Mouse (Mus musculus): Measurements from ENCODE around the gene Gm5485. TPM values are rescaled to one million over a fixed set of nuclear protein-coding genes. Genes with fewer than 3 reads are reported as not detected.

Gene Gm5485
- not detected in 2 replicates for polyA plus RNA-seq (2015; fragmentation: Nextera tagmentation; extraction: Ambion mirVana)

- no peak for DNase-seq (ENCODE audit: low spot score)
Measured at GRCm38 (mm10) chr16:48412246-48412645, at the start of gene Gm5485. Gene Gm5485 (minus strand): TSS chr16:48412416.

GRCm38 (mm10) chr16:48453264-48453663 is 41.0 kb upstream of the Gm5485 start:
- no peak for DNase-seq (ENCODE audit: low spot score)

DNA sequence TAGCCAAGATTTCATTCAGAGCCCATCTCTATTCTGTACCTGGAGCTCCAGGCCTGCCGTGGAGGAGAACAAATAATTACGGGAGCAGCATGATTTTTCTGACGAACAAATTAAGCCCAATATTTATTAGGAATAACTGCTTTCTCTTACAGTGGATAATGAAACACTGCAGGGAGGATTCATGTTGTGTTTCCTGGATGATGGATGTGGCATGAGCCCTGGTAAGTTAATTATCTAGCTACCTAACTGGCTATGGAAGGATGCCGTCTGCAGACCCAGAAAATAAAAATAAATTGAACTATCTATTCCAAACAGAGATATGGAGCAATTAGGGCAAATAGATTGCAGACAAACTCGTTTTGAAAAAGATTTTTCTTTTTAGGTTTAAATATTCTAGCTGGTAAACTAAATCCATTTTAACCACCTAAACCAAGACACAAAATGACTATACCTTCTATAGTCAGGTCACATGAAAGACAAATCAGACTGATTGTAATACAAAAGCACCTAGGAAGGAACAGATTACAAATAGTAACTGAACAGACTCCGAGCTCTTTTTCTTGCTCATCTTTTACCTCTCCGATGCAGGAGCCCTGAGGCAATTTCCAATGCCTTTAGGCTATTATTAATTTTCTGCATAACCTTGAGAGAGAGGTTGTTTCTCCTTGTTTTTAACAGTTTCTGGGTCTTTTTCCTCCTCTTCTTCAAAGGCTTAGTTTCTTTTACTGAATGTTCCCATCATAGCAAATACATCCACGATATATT is 34.1 kb upstream of the Gm5485 start:
- DNase-seq (ENCODE audit: low spot score): no peak

DNA sequence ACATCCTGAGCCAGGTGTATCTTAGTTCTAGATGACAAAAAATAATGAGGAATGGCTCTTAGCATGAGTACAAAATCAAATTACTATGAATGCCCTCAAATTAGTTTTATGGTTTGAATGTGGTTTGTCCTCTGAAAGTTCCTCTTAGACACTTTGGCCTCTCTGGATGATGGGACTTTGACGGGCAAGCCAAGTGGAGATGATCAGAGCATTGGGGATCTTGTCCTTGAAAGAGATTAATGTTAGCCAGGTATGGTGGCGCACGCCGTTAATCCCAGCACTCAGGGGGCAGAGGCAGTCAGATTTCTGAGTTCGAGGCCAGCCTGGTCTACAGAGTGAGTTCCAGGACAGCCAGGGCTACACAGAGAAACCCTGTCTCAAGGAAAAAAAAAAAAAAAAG is 32.4 kb upstream of the Gm5485 start:
- DNase-seq (ENCODE audit: low spot score): no peak

GRCm38 (mm10) chr16:48437476-48437875 is 25.3 kb upstream of the Gm5485 start:
- no peak for DNase-seq (ENCODE audit: low spot score)

- no peak for DNase-seq (ENCODE audit: low spot score)
Measured at GRCm38 (mm10) chr16:48435454-48435853, 23.2 kb upstream of the Gm5485 start.

DNA sequence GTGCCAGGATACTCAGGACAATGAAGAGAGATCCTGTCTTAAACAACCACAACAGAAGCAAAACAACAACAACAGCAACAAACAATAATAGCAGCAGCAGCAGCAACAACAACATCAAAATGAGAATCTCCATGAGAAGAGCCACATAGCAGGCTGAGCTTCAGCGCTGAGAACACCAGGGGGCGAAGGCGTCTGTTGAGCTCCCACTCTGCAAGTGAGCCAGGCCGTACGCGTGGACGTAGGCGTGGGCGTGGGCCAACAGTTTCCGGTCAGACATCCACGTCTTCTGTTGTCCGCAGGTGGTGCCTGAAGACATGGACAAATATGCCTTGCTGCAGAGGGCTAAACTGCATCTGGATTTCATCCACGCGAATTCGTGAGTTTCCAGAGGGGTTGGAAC is 18.8 kb upstream of the Gm5485 start, which contains the start of gene Morc1:
Gene Morc1 (plus strand): TSS at position 211 of the 400 bp plus-strand sequence.
- no peak for DNase-seq (ENCODE audit: low spot score)

DNA sequence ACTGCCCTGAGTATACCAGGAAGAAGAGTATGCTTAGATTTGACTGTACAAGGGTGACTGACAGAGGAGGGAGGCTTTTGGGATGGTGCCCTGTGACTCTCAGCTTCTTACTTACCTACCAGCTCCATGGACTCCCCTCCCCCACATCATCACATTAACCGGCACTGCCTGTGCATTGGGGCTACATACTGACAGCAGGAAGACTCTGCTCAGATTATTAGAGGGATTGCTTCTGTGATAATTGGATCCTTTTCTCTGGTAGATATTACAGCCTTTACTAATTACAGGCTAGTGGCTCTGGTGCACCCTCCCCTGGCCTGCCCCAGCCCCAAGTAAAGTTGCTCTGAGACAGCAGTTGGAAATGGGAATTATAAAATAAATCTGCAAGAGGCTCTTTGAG is 17.2 kb upstream of the Gm5485 start:
- DNase-seq (ENCODE audit: low spot score): no peak

DNA sequence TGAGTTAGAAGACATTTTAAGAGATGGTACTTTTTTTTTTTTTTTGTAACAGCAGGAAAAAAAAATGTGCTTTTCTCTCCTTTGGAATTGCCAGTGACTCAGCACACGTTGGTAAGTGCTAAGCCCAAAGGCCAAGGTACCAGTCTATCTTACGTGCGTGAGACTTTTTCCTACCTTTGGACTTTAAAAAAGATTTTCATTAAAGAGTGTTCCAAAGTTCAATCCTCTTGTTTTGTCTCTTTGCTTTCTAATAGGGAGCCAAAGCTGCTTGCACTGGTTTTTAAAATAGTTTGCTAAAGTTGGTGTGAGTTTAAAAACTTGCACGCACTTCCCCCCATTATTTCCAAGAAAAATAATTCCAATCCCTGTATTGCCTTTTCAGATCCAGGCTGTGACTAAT is 11.9 kb upstream of the Gm5485 start:
- no peak for DNase-seq (ENCODE audit: low spot score)

DNA sequence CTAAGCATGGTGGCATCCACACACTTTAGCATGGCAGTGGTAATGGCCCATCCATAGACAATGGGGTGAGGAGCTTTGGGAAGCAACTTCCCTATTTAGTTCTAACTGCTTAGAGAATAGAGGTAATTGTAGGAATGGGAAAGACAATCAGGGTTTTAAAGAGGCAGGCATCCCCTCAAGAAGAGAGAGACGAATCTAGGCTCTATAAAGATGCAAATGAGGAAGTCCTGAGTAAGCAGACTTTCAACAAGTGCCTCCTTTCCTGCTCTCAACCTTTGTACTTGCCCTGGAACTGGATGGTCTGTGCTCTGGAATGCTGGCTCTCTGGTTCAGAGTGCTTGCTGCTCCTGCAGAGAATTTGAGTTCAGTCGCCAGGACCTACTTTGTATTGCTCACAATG is 10.3 kb upstream of the Gm5485 start:
- DNase-seq (ENCODE audit: low spot score): no peak

DNA sequence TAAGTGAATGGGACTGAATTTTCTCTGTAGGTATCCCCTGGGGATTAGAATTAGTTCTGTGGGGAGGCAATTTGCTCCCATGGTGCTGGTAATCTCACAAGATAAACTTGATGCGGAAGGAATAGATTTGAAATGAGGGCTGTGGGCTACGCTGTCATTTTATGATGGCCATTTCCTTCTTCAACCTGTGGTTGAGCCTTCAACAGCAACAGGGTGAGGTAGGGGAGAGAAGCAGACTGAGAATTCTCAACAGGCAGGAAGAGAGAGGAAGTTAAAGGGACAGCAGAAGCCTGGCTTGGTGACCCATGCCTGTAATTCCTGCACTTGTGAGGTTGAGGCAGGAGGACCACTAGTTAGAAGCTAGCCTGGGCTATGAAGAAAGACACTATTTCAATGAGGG is 6.8 kb upstream of the Gm5485 start:
- DNase-seq (ENCODE audit: low spot score): no peak

DNA sequence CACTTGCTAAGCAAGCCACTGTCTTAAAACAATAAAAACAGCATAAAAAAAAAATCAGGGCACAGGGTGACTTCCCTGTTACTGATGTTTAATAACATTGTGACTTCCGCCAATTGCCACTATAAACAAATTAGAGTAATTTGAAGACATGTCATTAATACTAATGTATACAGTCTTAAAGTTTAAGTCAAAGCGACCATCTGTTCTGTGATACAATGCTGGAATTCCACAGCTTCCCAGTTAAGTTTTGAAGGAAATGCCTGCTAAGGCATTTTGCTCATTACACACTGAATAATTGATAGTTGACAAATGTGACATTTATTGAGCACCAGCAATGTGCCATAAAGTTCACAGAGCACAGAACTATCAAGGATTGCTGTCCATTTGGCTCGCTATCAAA is 6.3 kb upstream of the Gm5485 start:
- DNase-seq (ENCODE audit: low spot score): no peak

- no peak for DNase-seq (ENCODE audit: low spot score)
Measured at GRCm38 (mm10) chr16:48410125-48410524, 2.1 kb downstream of the Gm5485 start.

- DNase-seq (ENCODE audit: low spot score): no peak
Measured at GRCm38 (mm10) chr16:48409580-48409979, 2.6 kb downstream of the Gm5485 start.

- DNase-seq (ENCODE audit: low spot score): no peak
Measured at GRCm38 (mm10) chr16:48405674-48406403, 6.4 kb downstream of the Gm5485 start.

GRCm38 (mm10) chr16:48404009-48404408 is 8.2 kb downstream of the Gm5485 start:
- DNase-seq (ENCODE audit: low spot score): no peak

DNA sequence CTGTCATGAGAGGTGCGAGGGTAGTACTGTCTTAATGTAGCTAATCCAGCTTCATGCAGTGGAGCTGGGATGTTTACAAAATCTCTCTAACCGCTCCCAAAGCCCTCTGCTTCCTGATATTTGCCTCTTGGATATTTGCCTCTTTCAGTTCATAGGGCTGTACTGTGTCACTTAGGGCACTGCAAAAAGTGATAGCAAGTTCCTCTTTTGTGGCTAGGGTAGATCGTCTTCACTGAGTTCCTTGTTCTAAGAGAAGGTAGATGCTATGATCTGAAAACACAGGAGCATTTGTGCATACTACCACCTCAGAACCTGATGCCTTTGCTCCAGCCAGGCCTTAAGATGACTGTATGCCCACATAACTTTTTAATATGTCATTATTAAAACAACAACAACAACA is 8.8 kb downstream of the Gm5485 start:
- no peak for DNase-seq (ENCODE audit: low spot score)

DNA sequence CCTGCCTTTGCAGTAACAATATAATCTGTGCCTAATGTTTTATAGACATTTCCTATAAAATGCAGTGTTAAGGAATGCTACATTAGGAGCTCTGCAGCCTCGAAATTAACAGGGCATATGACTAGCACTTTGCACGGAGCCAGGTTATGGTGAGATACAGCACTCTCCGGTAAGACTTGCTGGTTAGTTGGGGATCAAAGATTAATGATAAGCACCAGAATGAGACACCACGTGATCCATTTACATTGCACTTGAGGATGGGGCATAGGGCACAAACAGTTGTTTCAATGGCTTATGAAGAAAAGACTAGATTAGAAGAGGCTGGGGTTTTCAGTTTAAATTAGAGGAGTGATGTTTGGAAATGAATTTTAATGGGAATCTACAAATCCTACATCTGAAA is 9.3 kb downstream of the Gm5485 start:
- no peak for DNase-seq (ENCODE audit: low spot score)

GRCm38 (mm10) chr16:48395278-48395677 is 16.9 kb downstream of the Gm5485 start:
- no peak for DNase-seq (ENCODE audit: low spot score)

DNA sequence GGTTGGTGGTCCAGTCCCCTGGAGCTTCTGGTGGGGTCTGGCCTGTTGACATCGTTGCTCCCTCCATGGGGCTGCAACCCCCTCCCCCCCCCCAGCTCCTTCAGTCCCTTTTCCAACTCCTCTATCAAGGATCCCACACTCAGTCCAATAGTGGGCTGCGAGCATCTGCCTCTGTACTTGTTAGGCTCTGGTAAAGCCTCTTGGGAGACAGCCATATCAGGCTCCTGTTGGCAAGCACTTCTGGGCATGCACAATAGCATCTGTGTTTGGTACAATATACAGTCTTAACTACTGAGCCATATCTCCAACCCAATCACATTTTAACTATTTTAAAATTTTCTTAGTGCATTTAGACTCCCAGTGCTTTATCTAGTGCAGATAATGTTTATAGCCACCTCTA is 25.2 kb downstream of the Gm5485 start:
- DNase-seq (ENCODE audit: low spot score): no peak

- no peak for DNase-seq (ENCODE audit: low spot score)
Measured at GRCm38 (mm10) chr16:48383582-48384257, 28.5 kb downstream of the Gm5485 start.
